Comparison of ENCODE assay signal across 8 mouse cellular contexts in genomic region chr2:3473891-3474290, GRCm38 (mm10). TPM values are rescaled to one million over a fixed set of nuclear protein-coding genes. Genes with fewer than 3 reads are reported as not detected.
A peak's percentile ranks its signal among the peaks of the same experiment; 100 is the strongest.
DNase-seq lines count a peak whose midpoint lies in the region; ATAC-seq and TF ChIP-seq lines count a peak whose summit lies in the region.

No protein-coding gene starts in this region.

- peak overlapping the region; percentile 84 for H3K9ac ChIP-seq in neural tube, embryonic 12.5 days

- no peaks in the 10 kb centered on the region for H3K9me3 ChIP-seq in neural tube, embryonic 12.5 days

- H3K27me3 ChIP-seq in neural tube, embryonic 12.5 days (replicated peaks): no peaks in the 10 kb centered on the region

- H3K36me3 ChIP-seq in neural tube, embryonic 12.5 days: 0 out of 2 replicates have a peak, but pooled peaks cover 7% of the 10 kb centered on the region

- peak overlapping the region; percentile 74 for H3K4me2 ChIP-seq in neural tube, embryonic 12.5 days (replicated peaks)

- H3K4me1 ChIP-seq in neural tube, embryonic 12.5 days: peaks cover 10% of the 10 kb centered on the region; the same call in 1 of the 2 replicates

- no peak overlapping the region; the same call in 1 of the 2 replicates for H3K27ac ChIP-seq in layer of hippocampus, adult 2 months
- H3K27ac ChIP-seq in neural tube, embryonic 12.5 days: peak overlapping the region; percentile 89

- no peak for ATAC-seq in neural tube, embryonic 12.5 days (ENCODE audit: low FRiP score, low read depth)
- ATAC-seq in inflammation-experienced regulatory T-cells, adult 6 months: no peak

- TF ChIP-seq CTCF in layer of hippocampus, adult 2 months (conservative IDR thresholded peaks at IDR 0.05): no peak

- DNase-seq in layer of hippocampus, adult 2 months (ENCODE audit: low spot score in 2 of 2): no peak
- no peak for DNase-seq in layer of hippocampus, postnatal 14 days (ENCODE audit: low spot score in 2 of 2)
- peak; percentile 62 for DNase-seq in c-Kit-positive CD71-positive TER-119-positive erythroid progenitor cells, embryonic 14.5 days (ENCODE audit: low spot score)
- DNase-seq in hindlimb bud, embryonic 11.5 days (ENCODE audit: extremely low spot score, low read depth, low spot score): peak; percentile 31
- no peak for DNase-seq in urinary bladder, postnatal 4 days (ENCODE audit: low spot score in 2 of 2)
- no peak for DNase-seq in adrenal gland, postnatal 4 days (ENCODE audit: low spot score in 2 of 2)

- H3K4me3 ChIP-seq in layer of hippocampus, adult 2 months: peak overlapping the region; percentile 77
- peak overlapping the region; percentile 94 for H3K4me3 ChIP-seq in neural tube, embryonic 12.5 days

- under 1% methylated on average over 12 of the region's 12 CpGs for WGBS in neural tube, embryonic 12.5 days

RNA-seq across cellular contexts. Expression of gene Suv39h2, which starts 0.9 kb away (rescaled TPM):
- 1 to 10 TPM; 3.0 to 3.4 TPM for total RNA-seq in layer of hippocampus, adult 2 months (2021)
- total RNA-seq in layer of hippocampus, postnatal 14 days (2021): 1 to 10 TPM; 3.2 to 3.4 TPM
- polyA plus RNA-seq in neural tube, embryonic 12.5 days (2016; fragmentation: Nextera tagmentation; extraction: Ambion mirVana): 26.1 and 27.7 TPM in 2 replicates
- under 1 TPM; 0.25 to 0.88 (median 0.66) TPM for polyA plus RNA-seq in inflammation-experienced regulatory T-cells, adult 6 months (2017; shearing (Covaris generic))
- total RNA-seq in adrenal gland, postnatal 4 days (2021): 1 to 10 TPM; 2.9 to 3.9 TPM

RNA-seq across cellular contexts. Expression of gene Gm45902, which starts 38.7 kb away (rescaled TPM):
- total RNA-seq in layer of hippocampus, adult 2 months (2021): 1 to 10 TPM; 4.8 to 6.2 TPM
- 1 to 10 TPM; 5.0 to 6.9 TPM for total RNA-seq in layer of hippocampus, postnatal 14 days (2021)
- polyA plus RNA-seq in neural tube, embryonic 12.5 days (2016; fragmentation: Nextera tagmentation; extraction: Ambion mirVana): 9.0 and 9.3 TPM in 2 replicates
- polyA plus RNA-seq in inflammation-experienced regulatory T-cells, adult 6 months (2017; shearing (Covaris generic)): 1 to 10 TPM; 2.9 to 4.5 (median 4.0) TPM
- total RNA-seq in adrenal gland, postnatal 4 days (2021): 1 to 10 TPM; 4.8 to 5.7 TPM

RNA-seq across cellular contexts. Expression of gene Hspa14, which starts 38.7 kb away (rescaled TPM):
- total RNA-seq in layer of hippocampus, adult 2 months (2021): 10 to 100 TPM; 54.2 to 58.8 TPM
- total RNA-seq in layer of hippocampus, postnatal 14 days (2021): 10 to 100 TPM; 42.3 to 47.7 TPM
- 82.9 and 84.2 TPM in 2 replicates for polyA plus RNA-seq in neural tube, embryonic 12.5 days (2016; fragmentation: Nextera tagmentation; extraction: Ambion mirVana)
- 100 to 1,000 TPM; 104 to 113 (median 106) TPM for polyA plus RNA-seq in inflammation-experienced regulatory T-cells, adult 6 months (2017; shearing (Covaris generic))
- 10 to 100 TPM; 59.5 to 61.7 TPM for total RNA-seq in adrenal gland, postnatal 4 days (2021)

RNA-seq across cellular contexts. Expression of gene Cdnf, which starts 38.9 kb away (rescaled TPM):
- total RNA-seq in layer of hippocampus, adult 2 months (2021): under 1 TPM; 0.59 to 0.61 TPM
- total RNA-seq in layer of hippocampus, postnatal 14 days (2021): 1 to 10 TPM in 1 of 2 experiments, under 1 TPM in 1; 0.99 to 2.0 TPM
- 0.08 and 0.23 TPM in 2 replicates for polyA plus RNA-seq in neural tube, embryonic 12.5 days (2016; fragmentation: Nextera tagmentation; extraction: Ambion mirVana)
- under 1 TPM; 0.43 to 0.85 (median 0.61) TPM for polyA plus RNA-seq in inflammation-experienced regulatory T-cells, adult 6 months (2017; shearing (Covaris generic))
- 1 to 10 TPM; 1.8 to 2.1 TPM for total RNA-seq in adrenal gland, postnatal 4 days (2021)

RNA-seq across cellular contexts. Expression of gene Dclre1c, which starts 50.0 kb away (rescaled TPM):
- total RNA-seq in layer of hippocampus, adult 2 months (2021): 10 to 100 TPM; 11.8 to 12.7 TPM
- total RNA-seq in layer of hippocampus, postnatal 14 days (2021): 10 to 100 TPM in 1 of 2 experiments, 1 to 10 TPM in 1; 9.8 to 12.9 TPM
- 8.1 and 8.5 TPM in 2 replicates for polyA plus RNA-seq in neural tube, embryonic 12.5 days (2016; fragmentation: Nextera tagmentation; extraction: Ambion mirVana)
- polyA plus RNA-seq in inflammation-experienced regulatory T-cells, adult 6 months (2017; shearing (Covaris generic)): 10 to 100 TPM; 16.6 to 18.9 (median 17.0) TPM
- total RNA-seq in adrenal gland, postnatal 4 days (2021): 10 to 100 TPM in 1 of 2 experiments, 1 to 10 TPM in 1; 8.7 to 12.2 TPM

Comparison
In these comparisons a context has a peak if more than half of its experiments do, and no peak if none do; other contexts are left out.
1. DNase-seq: peak in c-Kit-positive CD71-positive TER-119-positive erythroid progenitor cells, embryonic 14.5 days (single experiment) and hindlimb bud, embryonic 11.5 days (single experiment); none in layer of hippocampus, adult 2 months (0 of 2), layer of hippocampus, postnatal 14 days (0 of 2), urinary bladder, postnatal 4 days (0 of 2) and adrenal gland, postnatal 4 days (0 of 2).